Mouse (Mus musculus) left cerebral cortex, adult 2 months (tissue): ENCODE data around the gene Col4a1. TPM values are rescaled to one million over a fixed set of nuclear protein-coding genes. Genes with fewer than 3 reads are reported as not detected.

Experiments
- DNase-seq, 2 experiments: peaks; one replicate each; pipeline ENCODE4 v3.0.0; 2021 to 2022; ENCODE audit warnings: low spot score in 2 of 2, mixed read lengths in 1 of 2; ENCODE audit errors: extremely low spot score in 1 of 2
- H3K27ac ChIP-seq: fragments of 200-600 bp; 2 replicates; pipeline ENCODE4 v1.8.1; 2022
- H3K4me3 ChIP-seq: fragments of 200-600 bp; 2 replicates; pipeline ENCODE4 v1.8.1; 2022
- CTCF ChIP-seq: fragments of 200-600 bp; IDR thresholded peaks from 2 replicates; pipeline ENCODE4 v1.8.1; 2022; ENCODE audit warnings: antibody characterized with exemption, mild to moderate bottlenecking, moderate library complexity
- intact Hi-C: fragments of 180-260 bp; cut with DNase I; formaldehyde crosslinking; loops from one replicate; pipeline ENCODE4 v1.15.1; 2025
- total RNA-seq, 2 experiments: library from RNA; stranded (reverse); gene quantifications; 2 replicates each; pipeline ENCODE4 v1.2.3; 2021

Gene Col4a1
- total RNA-seq, 2 experiments from 2014 or later: 55.4 to 66.2 TPM

- TF ChIP-seq CTCF: no peak
- no peak overlapping the region for H3K27ac ChIP-seq
- H3K4me3 ChIP-seq: no peak overlapping the region
- intact Hi-C loops: no loop called here
- no peak for DNase-seq
Measured at GRCm38 (mm10) chr8:11149201-11149810, 163.3 kb downstream of the Col4a1 start.

GRCm38 (mm10) chr8:11148797-11149196, 163.8 kb downstream of the Col4a1 start:
- no peak overlapping the region for H3K27ac ChIP-seq
- no peak for DNase-seq
- intact Hi-C loops: no loop called here
- no peak for TF ChIP-seq CTCF
- no peak overlapping the region for H3K4me3 ChIP-seq

Other genes with a start within 250 kb of the Col4a1 start
- gene Col4a2, start within 50 bp of the Col4a1 start, total RNA-seq: 10 to 100 TPM; 57.1 to 60.9 TPM
- gene Rab20, start 165.9 kb upstream of the Col4a1 start, total RNA-seq: under 1 TPM in 1 of 2 experiments, not detected in 1; 0.25 TPM
- gene Naxd, start 184.7 kb upstream of the Col4a1 start, total RNA-seq: 10 to 100 TPM; 52.8 to 54.6 TPM
- 10 to 100 TPM; 20.5 to 22.4 TPM for gene Cars2, start 238.0 kb upstream of the Col4a1 start, total RNA-seq
- 10 to 100 TPM; 51.5 to 66.0 TPM for gene Ing1, start 242.7 kb upstream of the Col4a1 start, total RNA-seq